Mouse (Mus musculus) yolk sac, embryonic 10.5 days (tissue): Measurements from ENCODE around the gene Vmn1r48.
"Not testable (repeated sequence)": the region's sequence is repeated elsewhere in the genome, so short reads cannot be mapped to it uniquely, and the experiment has no call there.

ENCODE experiments used
- DNase-seq: peaks from one replicate; pipeline ENCODE4 v3.0.0-alpha.2; 2017; ENCODE audit warnings: low spot score

Gene Vmn1r48

GRCm38 (mm10) chr6:90036741-90037140, at the start of gene Vmn1r48:
Gene Vmn1r48, minus strand, starts transcription at chr6:90036841.
- DNase-seq = not testable (repeated sequence)

GRCm38 (mm10) chr6:90078406-90078805, 41.8 kb upstream of the Vmn1r48 start, which contains the start of gene Vmn1r49:
Gene Vmn1r49, minus strand, starts transcription at chr6:90078506.
- DNase-seq = no peak

GRCm38 (mm10) chr6:90015847-90016246, 20.8 kb downstream of the Vmn1r48 start, which contains the start of gene Vmn1r47:
Gene Vmn1r47, plus strand, starts transcription at chr6:90016147.
- DNase-seq = not testable (repeated sequence)

GRCm38 (mm10) chr6:89985989-89986388, 50.7 kb downstream of the Vmn1r48 start:
- DNase-seq = no peak
